Mouse (Mus musculus) induced T-regulatory cell, adult 2 months (primary cell): Measurements from ENCODE around the gene Sytl3.

Experiments
- DNase-seq: peaks from one replicate; pipeline ENCODE4 v3.0.0-alpha.2; 2012; ENCODE audit warnings: low read depth

The Sytl3 gene

GRCm38 (mm10) chr17:6737273-6737997, 78.5 kb downstream of the Sytl3 start:
- DNase-seq, result no peak

GRCm38 (mm10) chr17:6738836-6739235, 79.9 kb downstream of the Sytl3 start:
- DNase-seq, result no peak

GRCm38 (mm10) chr17:6739266-6739665, 80.4 kb downstream of the Sytl3 start:
- no peak for DNase-seq

DNA sequence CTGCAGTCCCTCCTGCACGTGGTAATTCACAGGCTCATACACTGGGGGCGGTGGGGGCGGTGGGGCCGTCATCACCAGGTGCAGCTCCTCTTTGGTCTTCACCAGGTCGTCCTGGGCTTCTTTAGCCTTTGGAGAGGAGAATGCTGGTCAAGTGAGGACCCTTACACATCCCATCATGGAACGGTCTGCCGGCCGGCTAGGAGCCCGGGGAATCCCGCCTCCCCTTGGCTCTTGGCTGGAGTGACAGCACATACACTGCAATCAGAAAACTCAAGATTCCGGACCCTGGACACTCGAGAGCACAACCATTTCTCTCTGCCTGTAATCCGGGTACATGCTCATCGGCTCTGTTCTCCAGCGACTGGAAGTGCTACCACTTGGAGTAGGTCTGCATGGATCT, 80.9 kb downstream of the Sytl3 start:
- no peak for DNase-seq

GRCm38 (mm10) chr17:6740331-6741170, 81.7 kb downstream of the Sytl3 start:
- DNase-seq, result no peak

DNA sequence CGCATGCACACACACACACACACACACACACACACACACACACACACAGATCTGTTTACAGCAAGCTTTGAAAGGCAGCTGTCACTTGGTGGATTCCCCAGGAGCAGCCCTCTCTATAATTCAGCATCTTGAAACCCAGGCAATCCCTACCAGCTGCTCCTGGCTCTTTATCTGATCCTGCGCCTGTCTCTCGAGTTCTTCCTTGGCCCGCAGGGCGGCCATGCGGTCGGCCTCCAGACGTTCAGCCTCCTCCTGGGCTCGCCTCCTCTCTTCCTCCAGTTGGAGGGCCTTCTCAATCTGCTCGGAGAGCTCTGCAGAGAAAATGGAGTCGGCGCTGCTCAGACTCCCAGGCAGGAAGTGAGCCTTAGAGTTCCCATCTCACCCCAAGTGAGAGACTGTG, 82.4 kb downstream of the Sytl3 start:
- DNase-seq, result no peak

- DNase-seq, result no peak
Observed at GRCm38 (mm10) chr17:6742083-6743038, 83.5 kb downstream of the Sytl3 start.

DNA sequence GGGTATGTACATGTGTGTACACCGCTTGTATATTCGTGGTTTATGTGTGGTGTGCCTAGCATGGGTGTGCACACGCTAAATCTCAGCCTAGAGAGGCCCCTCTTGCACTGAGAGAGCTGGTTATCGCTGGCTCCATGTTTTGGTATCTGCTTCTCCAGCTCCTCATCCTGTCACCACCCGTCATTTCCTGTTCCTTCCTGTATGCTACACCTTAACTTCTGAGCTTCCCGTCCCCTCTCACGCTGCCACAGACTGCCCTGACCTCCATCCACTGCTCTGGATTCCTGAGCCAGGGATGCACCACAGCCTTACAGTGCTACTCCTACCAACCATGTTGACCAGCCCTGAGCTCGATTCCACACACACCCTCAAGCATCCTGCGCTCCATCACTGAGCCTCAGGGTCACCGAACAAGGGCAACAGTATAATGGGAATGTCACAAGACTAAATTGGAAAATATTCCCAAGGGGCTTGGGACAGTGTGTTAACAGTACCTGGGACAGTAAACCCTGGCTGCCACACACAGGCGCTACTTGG, 84.2 kb downstream of the Sytl3 start:
- DNase-seq, result peak; percentile 66

- DNase-seq, result peak; percentile 90
Observed at GRCm38 (mm10) chr17:6743787-6744239, 84.9 kb downstream of the Sytl3 start.

- no peak for DNase-seq
Observed at GRCm38 (mm10) chr17:6744366-6744765, 85.5 kb downstream of the Sytl3 start.

DNA sequence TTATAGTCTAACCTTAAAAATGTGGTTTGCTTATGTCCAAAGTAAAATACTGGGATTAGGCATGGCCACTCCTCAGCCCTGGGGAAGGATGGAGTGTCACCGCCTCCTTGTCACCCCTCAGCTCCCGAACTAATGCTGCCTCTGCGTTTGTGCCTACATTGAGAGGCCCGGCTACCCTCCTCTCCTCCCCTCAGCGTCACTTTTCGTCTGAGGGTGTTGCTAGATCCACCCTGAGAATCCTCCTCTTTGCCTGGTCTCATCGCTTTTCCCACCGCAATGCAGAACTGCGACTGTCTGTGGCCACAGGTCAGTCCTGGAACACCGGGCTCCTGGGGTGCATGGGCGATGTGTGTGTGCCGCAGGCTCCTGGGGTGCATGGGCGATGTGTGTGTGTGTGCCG, 86.0 kb downstream of the Sytl3 start:
- no peak for DNase-seq

DNA sequence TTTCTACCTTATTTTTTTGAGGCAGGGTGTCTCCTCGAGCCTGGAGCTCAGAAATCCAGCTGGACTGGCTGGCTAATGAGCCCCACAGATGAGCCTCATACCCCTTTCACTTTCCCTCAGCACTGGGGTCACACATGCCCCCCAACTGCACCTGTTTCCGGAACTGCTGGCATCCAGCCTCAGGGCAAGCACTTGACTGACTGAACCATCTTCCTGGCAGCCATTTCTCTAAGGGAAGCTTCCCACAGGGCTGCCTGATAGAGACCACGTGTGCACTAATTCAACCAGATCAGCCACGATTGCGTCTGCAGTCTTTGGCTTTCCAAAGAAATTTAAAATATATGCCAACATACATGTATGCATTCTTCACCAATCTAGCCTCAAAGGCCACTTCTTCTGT, 86.6 kb downstream of the Sytl3 start:
- no peak for DNase-seq

DNA sequence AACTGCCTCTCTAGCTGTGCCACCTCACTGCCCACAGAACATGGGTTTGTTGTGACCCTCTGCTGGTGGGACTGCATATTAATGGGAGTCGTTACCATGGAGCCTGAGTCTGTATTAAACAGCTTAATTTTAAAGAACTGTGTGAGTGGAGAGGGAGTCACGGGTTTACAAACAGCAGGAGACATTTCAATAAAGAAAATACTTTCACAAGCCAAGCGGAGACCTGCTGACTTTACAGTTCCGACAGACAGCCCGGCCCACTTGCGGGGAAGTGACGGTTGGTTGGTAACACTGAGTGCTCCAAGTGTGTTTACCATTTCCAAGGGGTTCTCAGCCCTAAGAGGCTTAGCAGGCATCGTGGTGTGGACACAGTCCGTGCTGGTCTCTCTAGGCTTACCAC, 87.1 kb downstream of the Sytl3 start:
- DNase-seq, result peak; percentile 72

DNA sequence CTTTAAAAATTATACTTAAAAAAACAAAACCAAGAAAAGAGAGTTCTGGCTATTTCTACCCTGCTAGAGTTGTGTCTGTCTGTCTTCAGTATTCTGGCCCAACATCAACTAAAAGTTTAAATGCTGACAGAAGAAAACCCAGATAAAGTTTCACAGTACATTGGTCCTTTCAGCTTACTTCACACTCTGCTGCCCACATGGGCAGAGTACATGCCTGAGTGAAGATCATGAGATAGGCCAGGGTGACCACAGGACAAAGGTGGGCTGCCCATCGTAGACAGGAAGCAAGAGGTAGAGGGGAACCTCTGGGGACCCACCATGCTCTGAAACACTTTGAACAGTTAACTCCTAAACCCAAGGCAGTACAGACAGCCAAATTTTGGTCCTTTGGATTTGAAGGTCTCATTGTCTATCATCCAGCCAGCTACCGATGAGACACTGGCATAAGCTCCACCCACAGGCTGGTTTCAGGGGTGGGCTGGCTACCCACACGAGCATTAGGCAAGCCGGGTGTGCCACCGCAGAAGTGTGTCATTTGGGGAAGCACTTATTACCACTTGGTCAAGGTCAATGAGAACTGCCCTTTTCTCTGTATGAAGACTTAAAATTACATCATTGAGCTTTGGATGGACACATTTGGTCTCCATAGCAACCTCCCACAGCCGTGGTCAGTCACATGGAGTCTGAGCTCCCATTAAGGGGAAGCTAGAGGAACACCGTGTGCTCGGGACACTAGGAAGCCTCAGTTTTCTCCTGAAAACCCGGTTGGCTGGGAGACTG, 87.7 kb downstream of the Sytl3 start:
- peak; percentile 60 for DNase-seq

DNA sequence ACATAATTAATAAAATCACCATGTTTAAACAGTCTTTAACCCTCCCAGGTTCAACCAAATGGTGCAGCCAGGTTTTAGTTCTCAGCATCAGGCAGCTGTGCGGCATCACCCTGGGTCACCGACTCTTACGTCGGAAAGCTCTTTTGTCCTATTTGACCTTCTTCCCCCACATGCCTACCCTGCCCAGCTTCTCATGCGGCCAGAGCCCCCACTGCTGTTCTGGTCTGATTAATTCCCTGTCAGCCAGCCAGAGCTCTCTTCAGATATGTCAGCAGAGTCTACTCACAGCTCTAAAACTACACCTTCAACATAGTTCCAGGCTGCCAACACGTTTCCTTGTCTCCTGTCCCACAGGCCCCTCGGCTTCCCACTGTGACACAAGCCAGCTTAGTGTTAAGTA, 88.6 kb downstream of the Sytl3 start:
- DNase-seq, result no peak

- DNase-seq, result no peak
Observed at GRCm38 (mm10) chr17:6748779-6749464, 90.0 kb downstream of the Sytl3 start.

GRCm38 (mm10) chr17:6751221-6751859, 92.4 kb downstream of the Sytl3 start:
- no peak for DNase-seq

GRCm38 (mm10) chr17:6752375-6752774, 93.5 kb downstream of the Sytl3 start:
- DNase-seq, result no peak

GRCm38 (mm10) chr17:6755176-6755575, 96.3 kb downstream of the Sytl3 start:
- DNase-seq, result no peak

GRCm38 (mm10) chr17:6755873-6756272, 97.0 kb downstream of the Sytl3 start:
- no peak for DNase-seq
